Mouse (Mus musculus): ENCODE results near the gene Pgm2.

- TF ChIP-seq EP300 (IDR thresholded peaks at IDR 0.05; ENCODE audit: insufficient read depth, low read depth, low read length) (no peak), CTCF (IDR thresholded peaks at IDR 0.05) (no peak)
These were observed 48.0 kb upstream of the Pgm2 start for GRCm38 (mm10) chr5:64044790-64045189.
